Mouse (Mus musculus): ENCODE results near the gene C1qb.
A peak's percentile ranks its signal among the peaks of the same experiment; 100 is the strongest.

C1qb gene

DNA sequence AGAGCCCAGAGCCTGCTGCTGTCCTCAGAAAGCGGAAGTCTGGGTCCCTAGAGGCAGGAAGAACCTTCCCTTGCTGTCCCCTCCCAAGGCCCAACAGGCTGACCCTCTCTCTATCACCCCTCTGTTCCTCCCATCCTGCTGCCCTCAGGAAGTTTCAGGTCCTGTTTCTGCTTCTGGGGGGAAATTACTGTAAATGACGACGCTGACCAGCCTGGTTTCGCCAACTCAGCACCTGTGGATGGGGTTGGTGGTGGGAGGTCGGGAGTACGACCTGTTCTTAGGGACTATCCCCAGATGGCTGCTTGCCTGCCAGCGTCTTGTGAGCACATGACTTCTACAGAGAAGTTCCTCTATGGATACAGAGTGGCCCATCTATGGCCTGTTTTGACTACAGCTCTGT is at the start of gene C1qb:
C1qb (minus strand) TSS at position 87 of the 400 bp plus-strand sequence.
- DNase-seq (ENCODE audit: low spot score in 2 of 2) = peak in 1 of 2 experiments; percentile 39

- DNase-seq (ENCODE audit: low spot score in 2 of 2) = no peak
Measured at GRCm38 (mm10) chr4:136934746-136935613, 49.0 kb upstream of the C1qb start.

GRCm38 (mm10) chr4:136930474-136930873 is 44.5 kb upstream of the C1qb start:
- no peak for DNase-seq (ENCODE audit: low spot score in 2 of 2)

DNA sequence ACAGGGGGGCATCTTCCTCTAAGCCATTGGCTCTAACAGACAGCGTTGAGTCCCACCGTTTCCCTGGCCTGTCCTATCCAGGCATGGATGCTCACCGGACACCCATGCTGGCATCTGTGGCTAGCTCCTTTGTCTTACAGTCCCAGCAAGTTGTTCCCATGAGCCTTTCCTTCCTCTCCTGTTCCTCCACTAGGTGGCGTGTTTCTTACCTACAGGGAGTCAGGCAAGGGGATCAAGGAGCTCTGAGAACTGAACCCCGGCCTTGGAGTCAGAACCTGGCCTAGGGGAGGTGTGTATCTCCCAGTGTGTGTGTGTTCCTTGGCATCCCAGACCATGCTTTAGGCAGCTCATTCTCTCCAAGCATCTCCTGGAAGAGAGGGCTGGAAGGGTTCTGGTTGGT is 42.9 kb upstream of the C1qb start:
- peak in 1 of 2 experiments; percentile 33 for DNase-seq (ENCODE audit: low spot score in 2 of 2)

DNA sequence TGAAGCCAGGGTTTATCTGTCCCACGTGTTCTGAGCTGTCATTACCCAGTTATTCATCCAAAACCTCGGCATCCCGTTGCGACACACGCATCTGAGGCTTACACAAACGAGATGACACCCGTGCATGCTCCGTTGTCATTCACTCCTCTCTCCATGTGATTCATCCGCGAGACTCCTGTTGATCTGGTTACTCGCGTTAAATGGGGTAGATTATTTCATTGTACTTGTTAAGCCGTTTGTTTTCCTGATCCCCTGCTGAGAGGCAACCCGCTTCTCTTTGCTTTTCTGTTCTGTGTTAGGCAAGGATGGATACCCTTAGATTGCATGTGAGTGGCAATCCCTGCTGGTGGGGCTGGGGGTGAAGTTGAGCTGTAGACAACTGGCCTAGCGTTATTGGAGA is 39.8 kb upstream of the C1qb start:
- no peak for DNase-seq (ENCODE audit: low spot score in 2 of 2)

DNA sequence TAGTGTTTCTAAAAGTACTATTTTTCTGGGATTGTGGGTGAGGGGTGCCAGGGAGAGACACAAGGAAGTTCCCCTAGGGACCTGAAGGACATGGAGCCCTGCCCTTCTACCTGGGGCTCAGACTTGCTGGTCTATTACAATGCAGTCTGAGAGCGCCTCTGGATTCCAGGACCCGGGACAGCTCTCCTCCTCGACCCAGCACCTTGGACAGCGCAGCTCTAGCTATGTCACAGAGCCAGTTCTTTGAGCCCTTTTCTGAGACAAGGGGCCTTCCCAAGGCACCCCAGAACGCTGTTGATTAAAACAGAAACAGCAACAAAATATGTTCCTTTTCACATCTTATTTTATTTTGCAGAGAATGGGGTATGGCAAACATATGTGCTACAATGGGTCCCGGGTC is 38.5 kb upstream of the C1qb start:
- DNase-seq (ENCODE audit: low spot score in 2 of 2) = no peak

- DNase-seq (ENCODE audit: low spot score in 2 of 2) = no peak
Measured at GRCm38 (mm10) chr4:136919526-136919925, 33.5 kb upstream of the C1qb start.

- no peak for DNase-seq (ENCODE audit: low spot score in 2 of 2)
Measured at GRCm38 (mm10) chr4:136918834-136919233, 32.8 kb upstream of the C1qb start.

- DNase-seq (ENCODE audit: low spot score in 2 of 2) = no peak
Measured at GRCm38 (mm10) chr4:136917165-136917524, 31.2 kb upstream of the C1qb start.

- DNase-seq (ENCODE audit: low spot score in 2 of 2) = no peak
Measured at GRCm38 (mm10) chr4:136916359-136917164, 30.6 kb upstream of the C1qb start.

DNA sequence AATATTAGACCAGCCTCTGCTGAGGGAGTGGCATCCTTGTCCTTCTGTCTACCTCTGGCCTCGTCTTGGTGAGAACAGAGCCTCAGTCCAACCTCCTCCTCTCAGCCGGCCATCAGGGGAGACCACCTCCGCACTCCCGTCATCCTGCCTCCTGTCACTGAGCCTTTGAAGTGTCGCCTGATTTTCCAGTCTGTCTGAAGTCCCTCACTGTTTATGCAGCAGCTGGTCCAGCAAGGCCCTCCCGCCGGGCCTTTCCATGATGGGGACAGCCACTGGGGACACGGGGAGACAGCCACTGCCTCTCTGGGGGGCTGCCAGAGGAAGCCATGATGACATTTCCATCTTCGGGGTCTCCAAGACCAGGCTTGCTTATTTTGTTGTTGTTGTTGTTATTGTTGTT is 26.9 kb upstream of the C1qb start:
- DNase-seq (ENCODE audit: low spot score in 2 of 2) = no peak

DNA sequence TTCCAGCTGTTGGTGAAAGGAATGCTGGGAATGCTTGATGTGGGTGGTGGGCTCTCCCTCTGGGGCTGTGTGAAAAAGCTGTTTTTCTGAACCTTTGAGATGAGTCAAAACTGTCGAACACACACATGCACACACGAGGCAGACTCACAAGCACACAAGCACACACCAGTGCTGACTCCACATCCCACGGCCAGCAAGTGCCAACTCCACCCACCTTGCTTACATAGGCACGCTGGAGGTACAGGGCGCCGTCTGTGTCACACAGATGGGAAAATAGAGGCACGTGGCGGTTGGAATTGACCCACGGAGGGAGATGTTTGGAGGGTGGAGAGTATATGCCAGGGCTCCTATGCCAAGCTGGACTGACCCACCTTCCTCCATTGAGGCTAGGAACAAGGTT is 25.8 kb upstream of the C1qb start:
- DNase-seq (ENCODE audit: low spot score in 2 of 2) = no peak

- DNase-seq (ENCODE audit: low spot score in 2 of 2) = no peak
Measured at GRCm38 (mm10) chr4:136911211-136911646, 25.2 kb upstream of the C1qb start.

- no peak for DNase-seq (ENCODE audit: low spot score in 2 of 2)
Measured at GRCm38 (mm10) chr4:136907809-136908208, 21.8 kb upstream of the C1qb start.

DNA sequence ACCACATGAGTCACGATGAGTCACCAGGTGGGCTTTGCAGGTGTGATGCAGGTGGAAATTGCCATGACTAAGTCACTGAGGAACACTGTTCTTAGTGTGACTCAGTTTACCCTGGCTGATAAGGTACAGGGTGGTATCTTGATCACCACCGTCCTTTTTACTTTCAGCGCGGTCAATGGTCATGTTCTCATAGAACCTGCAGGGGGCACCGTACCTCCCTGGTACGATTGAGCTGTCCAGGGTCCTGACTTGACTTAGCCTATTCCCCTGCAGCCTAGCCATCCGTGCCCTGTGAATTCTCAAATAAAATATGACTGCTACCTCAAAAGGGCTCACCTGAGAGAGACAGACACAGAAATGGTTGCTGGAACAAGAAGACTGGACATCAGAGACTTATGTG is 21.0 kb upstream of the C1qb start:
- no peak for DNase-seq (ENCODE audit: low spot score in 2 of 2)

DNA sequence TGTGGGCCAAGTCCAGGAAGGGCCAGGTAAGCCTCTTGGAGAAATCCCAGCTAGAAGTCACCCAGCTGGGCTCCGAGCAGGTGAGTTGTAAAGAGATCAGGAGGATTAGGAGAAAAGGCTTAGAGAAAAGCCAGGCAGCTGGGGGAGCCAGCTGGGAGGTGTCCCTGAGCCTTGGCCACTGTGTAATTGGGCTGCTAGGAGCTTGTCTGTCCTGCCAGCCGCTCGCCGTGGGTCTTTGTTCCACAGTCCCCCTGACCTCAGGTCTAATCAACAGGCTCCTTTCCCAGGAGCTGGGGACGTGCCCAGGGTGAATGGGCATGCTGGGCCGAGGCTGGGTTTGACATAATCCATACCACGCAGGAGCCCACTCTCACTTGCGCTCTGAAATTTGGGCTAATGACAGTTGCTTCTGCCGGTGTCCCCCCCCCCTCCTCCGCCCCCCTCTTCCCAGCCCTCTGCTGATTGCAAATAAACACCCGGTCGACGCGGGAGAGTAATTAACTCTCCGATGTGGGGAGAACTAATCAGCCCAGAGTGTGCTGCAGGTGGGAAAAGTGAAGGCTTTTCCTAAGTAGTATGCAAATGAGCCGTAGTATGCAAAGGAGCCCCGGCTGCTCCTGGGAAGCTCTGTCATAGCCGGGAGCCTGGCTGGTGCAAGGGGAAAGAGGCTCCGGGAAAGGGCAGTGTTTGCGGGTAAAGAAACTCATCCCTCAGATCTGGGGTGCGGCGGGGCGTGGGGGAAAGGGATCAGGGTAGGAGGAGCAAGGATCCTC is 19.0 kb upstream of the C1qb start:
- DNase-seq (ENCODE audit: low spot score in 2 of 2) = no peak

GRCm38 (mm10) chr4:136899154-136899553 is 13.2 kb upstream of the C1qb start:
- no peak for DNase-seq (ENCODE audit: low spot score in 2 of 2)

DNA sequence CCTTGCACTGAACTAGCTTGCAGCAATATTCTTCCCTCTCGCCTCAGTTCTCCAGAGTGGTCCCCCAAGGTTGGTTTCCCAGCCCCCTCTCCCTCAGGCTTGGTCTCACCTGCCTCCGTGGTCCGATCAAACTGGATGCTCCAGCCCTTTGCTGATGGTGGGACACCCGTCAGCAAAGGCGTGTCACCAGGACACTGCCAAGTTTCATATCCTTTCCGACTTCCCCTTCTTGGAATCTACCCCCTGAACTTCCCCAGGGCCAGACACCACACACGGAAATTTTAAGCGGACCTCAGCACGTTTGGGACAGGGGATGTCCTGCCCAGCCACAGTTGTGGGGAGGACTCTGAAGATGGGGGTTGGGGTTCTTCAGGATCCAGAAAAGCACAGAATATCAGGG is 12.7 kb upstream of the C1qb start, which contains the start of gene C1qa:
C1qa (minus strand) TSS at position 167 of the 400 bp plus-strand sequence.
- DNase-seq (ENCODE audit: low spot score in 2 of 2) = no peak

- no peak for DNase-seq (ENCODE audit: low spot score in 2 of 2)
Measured at GRCm38 (mm10) chr4:136898084-136898598, 12.2 kb upstream of the C1qb start.

DNA sequence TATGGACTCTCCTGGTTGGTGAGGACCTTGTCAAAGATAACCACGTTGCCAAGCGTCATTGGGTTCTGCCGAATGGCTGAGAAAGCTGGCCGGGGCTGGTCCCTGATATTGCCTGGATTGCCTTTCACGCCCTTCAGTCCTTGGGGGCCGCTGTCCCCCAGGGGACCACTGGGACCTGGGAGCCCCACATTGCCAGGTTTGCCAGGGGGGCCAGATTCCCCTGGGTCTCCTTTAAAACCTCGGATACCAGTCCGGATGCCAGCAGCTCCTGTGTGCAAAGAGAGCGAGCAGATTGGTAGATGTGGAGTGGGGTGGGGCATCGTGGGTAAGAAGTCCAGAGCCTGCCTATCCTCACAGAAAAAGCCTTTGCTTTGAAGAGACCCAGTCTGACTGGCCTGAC is 10.5 kb upstream of the C1qb start:
- DNase-seq (ENCODE audit: low spot score in 2 of 2) = no peak

DNA sequence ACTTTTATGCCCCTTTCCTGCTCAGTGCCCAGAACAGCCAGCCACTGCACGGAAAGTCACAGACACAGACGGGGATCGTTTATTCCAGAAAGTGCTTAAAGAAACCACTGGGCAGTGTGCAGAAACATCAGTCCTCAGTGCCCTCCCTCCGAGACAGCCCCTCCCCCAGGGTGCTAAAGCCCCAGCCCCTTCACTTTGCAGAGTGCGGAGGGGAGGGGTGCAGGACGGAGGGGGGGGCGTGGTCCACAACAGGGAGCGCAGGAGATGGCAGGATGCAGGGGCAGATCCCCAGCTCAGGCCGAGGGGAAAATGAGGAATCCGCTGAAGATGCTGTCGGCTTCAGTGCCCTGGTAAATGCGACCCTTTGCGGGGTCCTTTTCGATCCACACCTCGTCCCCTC is 9.9 kb upstream of the C1qb start:
- no peak for DNase-seq (ENCODE audit: low spot score in 2 of 2)

- no peak for DNase-seq (ENCODE audit: low spot score in 2 of 2)
Measured at GRCm38 (mm10) chr4:136894821-136895220, 8.8 kb upstream of the C1qb start.
